Mouse (Mus musculus): ENCODE results near the gene Cilp2. TPM values are rescaled to one million over a fixed set of nuclear protein-coding genes. Genes with fewer than 3 reads are reported as not detected.

Gene Cilp2
- polyA plus RNA-seq, 1 experiment from 2014 or later = 0.56 TPM

GRCm38 (mm10) chr8:69918506-69918905 lies 31.0 kb upstream of the Cilp2 start:
- no peaks in the 10 kb centered on the region for H3K27me3 ChIP-seq (replicated peaks)
- H3K27ac ChIP-seq (replicated peaks) = no peak overlapping the region
- no peak overlapping the region for H3K9ac ChIP-seq
- H3K4me2 ChIP-seq = no peak overlapping the region
- no peak overlapping the region for H3K4me3 ChIP-seq
- H3K9me3 ChIP-seq = no peaks in the 10 kb centered on the region
- H3K36me3 ChIP-seq = peaks cover 43% of the 10 kb centered on the region
- H3K4me1 ChIP-seq = peaks cover 64% of the 10 kb centered on the region
- ATAC-seq (ENCODE audit: extremely low read depth, insufficient number of reproducible peaks, low FRiP score, low TSS enrichment) = no peak

GRCm38 (mm10) chr8:69915748-69916147 lies 28.3 kb upstream of the Cilp2 start:
- Histone ChIP-seq H3K36me3 (peaks cover 70% of the 10 kb centered on the region), H3K27me3 (replicated peaks) (no peaks in the 10 kb centered on the region), H3K9ac (peak overlapping the region; percentile 70; the same call in 1 of the 2 replicates), H3K4me2 (no peak overlapping the region), H3K9me3 (no peaks in the 10 kb centered on the region), H3K27ac (replicated peaks) (peak overlapping the region; percentile 87), H3K4me1 (peaks cover 40% of the 10 kb centered on the region), H3K4me3 (no peak overlapping the region)
- peak; percentile 25; the same call in 1 of the 2 replicates for ATAC-seq (ENCODE audit: extremely low read depth, insufficient number of reproducible peaks, low FRiP score, low TSS enrichment)
- 19% methylated on average over 5 of the region's 5 CpGs for WGBS

GRCm38 (mm10) chr8:69914526-69914925 lies 27.0 kb upstream of the Cilp2 start:
- peak overlapping the region; percentile 87 for H3K27ac ChIP-seq (replicated peaks)
- no peak overlapping the region for H3K4me2 ChIP-seq
- peak overlapping the region; percentile 47 for H3K9ac ChIP-seq
- H3K4me1 ChIP-seq = peaks cover 27% of the 10 kb centered on the region
- no peak overlapping the region for H3K4me3 ChIP-seq
- H3K27me3 ChIP-seq (replicated peaks) = no peaks in the 10 kb centered on the region
- ATAC-seq (ENCODE audit: extremely low read depth, insufficient number of reproducible peaks, low FRiP score, low TSS enrichment) = no peak
- peaks cover 83% of the 10 kb centered on the region for H3K36me3 ChIP-seq
- WGBS = 74% methylated on average over 4 of the region's 4 CpGs
- H3K9me3 ChIP-seq = no peaks in the 10 kb centered on the region

GRCm38 (mm10) chr8:69912478-69913074 lies 25.1 kb upstream of the Cilp2 start:
- H3K9me3 ChIP-seq = no peaks in the 10 kb centered on the region

GRCm38 (mm10) chr8:69911917-69912316 lies 24.4 kb upstream of the Cilp2 start:
- no peak for ATAC-seq (ENCODE audit: extremely low read depth, insufficient number of reproducible peaks, low FRiP score, low TSS enrichment)
- Histone ChIP-seq H3K36me3 (peaks cover 97% of the 10 kb centered on the region), H3K9me3 (no peaks in the 10 kb centered on the region), H3K27me3 (replicated peaks) (no peaks in the 10 kb centered on the region), H3K4me1 (peaks cover 28% of the 10 kb centered on the region), H3K4me3 (no peak overlapping the region), H3K9ac (no peak overlapping the region), H3K4me2 (no peak overlapping the region), H3K27ac (replicated peaks) (no peak overlapping the region)
- WGBS = 85% methylated on average over 13 of the region's 13 CpGs

More at GRCm38 (mm10) chr8:69912478-69913074, 25.1 kb upstream of the Cilp2 start:
- H3K4me2 ChIP-seq = no peak overlapping the region
- no peak overlapping the region for H3K4me3 ChIP-seq
- H3K27me3 ChIP-seq (replicated peaks) = no peaks in the 10 kb centered on the region
- H3K27ac ChIP-seq (replicated peaks) = no peak overlapping the region
- no peak overlapping the region for H3K9ac ChIP-seq
- H3K36me3 ChIP-seq = peaks cover 99% of the 10 kb centered on the region
- WGBS = 92% methylated on average over 12 of the region's 12 CpGs
- ATAC-seq (ENCODE audit: extremely low read depth, insufficient number of reproducible peaks, low FRiP score, low TSS enrichment) = no peak
- peaks cover 23% of the 10 kb centered on the region for H3K4me1 ChIP-seq

- H3K27ac ChIP-seq (replicated peaks) = no peak overlapping the region; the same call in 1 of the 2 replicates
- 76% methylated on average over 2 of the region's 2 CpGs for WGBS
- no peaks in the 10 kb centered on the region for H3K27me3 ChIP-seq (replicated peaks)
- no peak overlapping the region for H3K4me2 ChIP-seq
- H3K9ac ChIP-seq = no peak overlapping the region
- peaks cover 50% of the 10 kb centered on the region for H3K36me3 ChIP-seq
- no peak overlapping the region for H3K4me3 ChIP-seq
- no peaks in the 10 kb centered on the region for H3K9me3 ChIP-seq
- no peak for ATAC-seq (ENCODE audit: extremely low read depth, insufficient number of reproducible peaks, low FRiP score, low TSS enrichment)
- peaks cover 44% of the 10 kb centered on the region for H3K4me1 ChIP-seq
These were observed 19.6 kb upstream of the Cilp2 start for GRCm38 (mm10) chr8:69907106-69907505.

GRCm38 (mm10) chr8:69906260-69906659 lies 18.8 kb upstream of the Cilp2 start:
- Histone ChIP-seq H3K27ac (replicated peaks) (0 out of 2 replicates have a peak overlapping the region, but pooled peaks have one; percentile 2), H3K4me1 (peaks cover 49% of the 10 kb centered on the region), H3K9ac (no peak overlapping the region; the same call in 1 of the 2 replicates), H3K36me3 (peaks cover 42% of the 10 kb centered on the region), H3K27me3 (replicated peaks) (no peaks in the 10 kb centered on the region), H3K4me3 (no peak overlapping the region), H3K9me3 (no peaks in the 10 kb centered on the region), H3K4me2 (no peak overlapping the region)
- 86% methylated on average over 2 of the region's 2 CpGs for WGBS
- ATAC-seq (ENCODE audit: extremely low read depth, insufficient number of reproducible peaks, low FRiP score, low TSS enrichment) = no peak

GRCm38 (mm10) chr8:69904096-69904495 lies 16.6 kb upstream of the Cilp2 start:
- peak overlapping the region; percentile 95 for H3K4me2 ChIP-seq
- no peak overlapping the region for H3K9ac ChIP-seq
- no peak for ATAC-seq (ENCODE audit: extremely low read depth, insufficient number of reproducible peaks, low FRiP score, low TSS enrichment)

GRCm38 (mm10) chr8:69903063-69903542 lies 15.6 kb upstream of the Cilp2 start:
- H3K4me3 ChIP-seq = peak overlapping the region; percentile 75
- peak overlapping the region; percentile 91 for H3K27ac ChIP-seq (replicated peaks)
- H3K36me3 ChIP-seq = peaks cover 29% of the 10 kb centered on the region
- H3K9ac ChIP-seq = peak overlapping the region; percentile 91
- WGBS = under 1% methylated on average over 45 of the region's 45 CpGs
- H3K27me3 ChIP-seq (replicated peaks) = no peaks in the 10 kb centered on the region
- no peaks in the 10 kb centered on the region for H3K9me3 ChIP-seq
- H3K4me1 ChIP-seq = peaks cover 71% of the 10 kb centered on the region
- ATAC-seq (ENCODE audit: extremely low read depth, insufficient number of reproducible peaks, low FRiP score, low TSS enrichment) = peak; percentile 81
- peak overlapping the region; percentile 95 for H3K4me2 ChIP-seq

More at GRCm38 (mm10) chr8:69904096-69904495, 16.6 kb upstream of the Cilp2 start:
- H3K36me3 ChIP-seq = peaks cover 29% of the 10 kb centered on the region
- no peaks in the 10 kb centered on the region for H3K27me3 ChIP-seq (replicated peaks)
- WGBS = 71% methylated on average over 8 of the region's 8 CpGs
- H3K27ac ChIP-seq (replicated peaks) = no peak overlapping the region
- H3K4me1 ChIP-seq = peaks cover 67% of the 10 kb centered on the region
- H3K9me3 ChIP-seq = no peaks in the 10 kb centered on the region
- peak overlapping the region; percentile 75; the same call in 1 of the 2 replicates for H3K4me3 ChIP-seq

GRCm38 (mm10) chr8:69902163-69903062 lies 14.9 kb upstream of the Cilp2 start, which contains the start of the genes Tssk6, Ndufa13 and Yjefn3:
Gene Tssk6, plus strand, starts transcription at chr8:69902184.
Gene Ndufa13, minus strand, starts transcription at chr8:69902558.
Gene Yjefn3, minus strand, starts transcription at chr8:69902712.
- Histone ChIP-seq H3K27ac (replicated peaks) (peak within 1 kb of the TSS; percentile 91), H3K4me3 (peak within 1 kb of the TSS; percentile 75), H3K9me3 (no peaks in the 10 kb centered on the region), H3K9ac (peak within 1 kb of the TSS; percentile 91), H3K27me3 (replicated peaks) (no peaks in the 10 kb centered on the region), H3K36me3 (peaks cover 27% of the 10 kb centered on the region), H3K4me2 (peak within 1 kb of the TSS; percentile 95), H3K4me1 (peaks cover 78% of the 10 kb centered on the region)
- peak; percentile 6 for ATAC-seq (ENCODE audit: extremely low read depth, insufficient number of reproducible peaks, low FRiP score, low TSS enrichment)
- 4% methylated on average over 89 of the region's 89 CpGs for WGBS

GRCm38 (mm10) chr8:69901484-69902162 lies 14.1 kb upstream of the Cilp2 start:
- ATAC-seq (ENCODE audit: extremely low read depth, insufficient number of reproducible peaks, low FRiP score, low TSS enrichment) = peak; percentile 35
- H3K4me2 ChIP-seq = peak overlapping the region; percentile 95
- H3K9me3 ChIP-seq = no peaks in the 10 kb centered on the region
- H3K4me3 ChIP-seq = peak overlapping the region; percentile 75
- WGBS = 2% methylated on average over 41 of the region's 41 CpGs
- H3K27ac ChIP-seq (replicated peaks) = peak overlapping the region; percentile 91
- H3K36me3 ChIP-seq = peaks cover 26% of the 10 kb centered on the region
- no peaks in the 10 kb centered on the region for H3K27me3 ChIP-seq (replicated peaks)
- peak overlapping the region; percentile 91 for H3K9ac ChIP-seq
- H3K4me1 ChIP-seq = peaks cover 79% of the 10 kb centered on the region
